8 mouse cellular contexts compared by ENCODE assay signal in genomic region chr6:92941756-92942420, GRCm38 (mm10). TPM values are rescaled to one million over a fixed set of nuclear protein-coding genes. Genes with fewer than 3 reads are reported as not detected.
DNase-seq lines count a peak whose midpoint lies in the region; ATAC-seq lines count a peak whose summit lies in the region.

No protein-coding gene starts in this region.

- peaks cover 69% of the 10 kb centered on the region for H3K27me3 ChIP-seq in forebrain, embryonic 10.5 days (ENCODE audit: poor library complexity, severe bottlenecking)
- H3K27me3 ChIP-seq in hindbrain, embryonic 14.5 days (ENCODE audit: control insufficient read depth, insufficient read depth, low read length): peaks cover 66% of the 10 kb centered on the region
- H3K27me3 ChIP-seq in liver, embryonic 12.5 days (replicated peaks): peaks cover 70% of the 10 kb centered on the region

- peaks cover 49% of the 10 kb centered on the region for H3K4me1 ChIP-seq in forebrain, embryonic 10.5 days
- peaks cover 31% of the 10 kb centered on the region for H3K4me1 ChIP-seq in hindbrain, embryonic 14.5 days (replicated peaks; ENCODE audit: control insufficient read depth, insufficient read depth, low read length)
- H3K4me1 ChIP-seq in liver, embryonic 12.5 days: 0 out of 2 replicates have a peak, but pooled peaks cover 4% of the 10 kb centered on the region

- no peak; the same call in 1 of the 2 replicates for ATAC-seq in hindbrain, embryonic 14.5 days (ENCODE audit: low FRiP score)
- no peak for ATAC-seq in liver, embryonic 12.5 days
- no peak for ATAC-seq in activated CD4-positive, CD25-positive, alpha-beta regulatory T cell, adult 4 months

- peak overlapping the region; percentile 75 for H3K27ac ChIP-seq in forebrain, embryonic 10.5 days
- no peak overlapping the region for H3K27ac ChIP-seq in hindbrain, embryonic 14.5 days
- H3K27ac ChIP-seq in liver, embryonic 12.5 days: 0 out of 2 replicates have a peak overlapping the region, but pooled peaks have one; percentile 13

- DNase-seq in layer of hippocampus, postnatal 10 days (ENCODE audit: low spot score in 2 of 2): peak; percentile 11 to 30
- no peak for DNase-seq in layer of hippocampus, postnatal 14 days (ENCODE audit: low spot score in 2 of 2)
- DNase-seq in forebrain, embryonic 10.5 days (ENCODE audit: extremely low spot score, low spot score): peak; percentile 47
- no peak for DNase-seq in hindbrain, embryonic 14.5 days (ENCODE audit: low spot score)
- peak; percentile 57 for DNase-seq in neural tube, embryonic 10.5 days (ENCODE audit: extremely low spot score, low spot score)
- DNase-seq in cerebellum, adult 8-10 months: no peak

- WGBS in forebrain, embryonic 10.5 days: under 1% methylated on average over 30 of the region's 30 CpGs
- under 1% methylated on average over 30 of the region's 30 CpGs for WGBS in hindbrain, embryonic 14.5 days
- WGBS in liver, embryonic 12.5 days (ENCODE audit: insufficient replicate concordance): under 1% methylated on average over 30 of the region's 30 CpGs

- no peaks in the 10 kb centered on the region for H3K9me3 ChIP-seq in forebrain, embryonic 10.5 days
- H3K9me3 ChIP-seq in hindbrain, embryonic 14.5 days (ENCODE audit: control insufficient read depth, low read length): no peaks in the 10 kb centered on the region
- no peaks in the 10 kb centered on the region for H3K9me3 ChIP-seq in liver, embryonic 12.5 days (replicated peaks)

- H3K4me2 ChIP-seq in hindbrain, embryonic 14.5 days (replicated peaks): peak overlapping the region; percentile 95
- peak overlapping the region; percentile 62 for H3K4me2 ChIP-seq in liver, embryonic 12.5 days

- H3K4me3 ChIP-seq in forebrain, embryonic 10.5 days: peak overlapping the region; percentile 72
- H3K4me3 ChIP-seq in hindbrain, embryonic 14.5 days (replicated peaks; ENCODE audit: low read length): peak overlapping the region; percentile 43
- H3K4me3 ChIP-seq in liver, embryonic 12.5 days: peak overlapping the region; percentile 52

- H3K9ac ChIP-seq in hindbrain, embryonic 14.5 days: peak overlapping the region; percentile 35; the same call in 1 of the 2 replicates
- H3K9ac ChIP-seq in liver, embryonic 12.5 days: no peak overlapping the region; the same call in 1 of the 2 replicates

- peaks cover 6% of the 10 kb centered on the region for H3K36me3 ChIP-seq in forebrain, embryonic 10.5 days (replicated peaks)
- no peaks in the 10 kb centered on the region for H3K36me3 ChIP-seq in hindbrain, embryonic 14.5 days (replicated peaks; ENCODE audit: control insufficient read depth, insufficient read depth)
- H3K36me3 ChIP-seq in liver, embryonic 12.5 days: no peaks in the 10 kb centered on the region

RNA-seq across cellular contexts. Expression of gene Adamts9, which starts 1.4 kb away (rescaled TPM):
- 10 to 100 TPM; 14.0 to 14.9 TPM for total RNA-seq in layer of hippocampus, postnatal 10 days (2021)
- total RNA-seq in layer of hippocampus, postnatal 14 days (2021): 10 to 100 TPM; 12.6 to 13.2 TPM
- 2.6 and 2.8 TPM in 2 replicates for polyA plus RNA-seq in forebrain, embryonic 10.5 days (2016; fragmentation: Nextera tagmentation; extraction: Ambion mirVana)
- 1.4 and 2.1 TPM in 2 replicates for polyA plus RNA-seq in hindbrain, embryonic 14.5 days (2014; fragmentation: Nextera tagmentation; extraction: Ambion mirVana)
- 2.0 and 2.3 TPM in 2 replicates for polyA plus RNA-seq in liver, embryonic 12.5 days (2016; fragmentation: Nextera tagmentation; extraction: Ambion mirVana)
- polyA plus RNA-seq in activated CD4-positive, CD25-positive, alpha-beta regulatory T cell, adult 4 months (2017; shearing (Covaris generic)): under 1 TPM in 1 of 2 experiments, not detected in 1; 0.24 TPM

Comparison
In these comparisons a context has a peak if more than half of its experiments do, and no peak if none do; other contexts are left out.
1. DNase-seq: peak in layer of hippocampus, postnatal 10 days (2 of 2), forebrain, embryonic 10.5 days (single experiment) and neural tube, embryonic 10.5 days (single experiment); none in layer of hippocampus, postnatal 14 days (0 of 2), hindbrain, embryonic 14.5 days (single experiment) and cerebellum, adult 8-10 months (single experiment).
2. Peak in every context shown above with its lines, with median percentiles within 50 percentile points of each other: H3K4me3 ChIP-seq.